Mouse (Mus musculus): ENCODE measurements around the gene Tmc8. TPM values are rescaled to one million over a fixed set of nuclear protein-coding genes. Genes with fewer than 3 reads are reported as not detected.
"Not testable (repeated sequence)": the region's sequence is repeated elsewhere in the genome, so short reads cannot be mapped to it uniquely, and the experiment has no call there.

Tmc8 gene
- total RNA-seq, 1 experiment from 2014 or later, result 1.6 TPM

DNA sequence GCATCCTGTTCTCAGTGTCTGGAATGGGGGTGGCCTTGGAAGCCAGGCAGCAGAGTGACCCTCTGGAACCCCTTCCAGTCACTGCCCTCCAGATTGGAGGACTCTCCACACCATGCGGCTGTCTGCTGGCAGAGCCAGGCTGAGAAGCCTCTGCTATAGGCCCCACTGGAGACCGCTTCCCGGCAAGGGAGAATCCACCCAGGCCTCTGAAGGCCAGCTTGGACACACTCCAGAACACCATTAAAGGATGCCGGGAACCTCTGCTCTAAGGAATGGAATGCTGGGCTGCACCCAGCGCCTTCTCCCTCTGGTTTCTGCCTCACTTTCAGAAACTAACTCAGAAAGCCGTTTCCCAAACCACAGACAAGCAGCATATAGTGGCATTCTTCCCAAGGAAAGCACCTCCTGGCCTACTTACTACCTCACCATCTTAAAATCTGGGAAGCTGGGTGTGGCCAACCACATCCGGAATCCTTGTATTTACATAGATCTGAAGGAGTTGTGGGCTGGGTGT, 40.9 kb downstream of the Tmc8 start:
- no peak for ATAC-seq (replicated peaks; ENCODE audit: low read depth, poor library complexity, severe bottlenecking)

DNA sequence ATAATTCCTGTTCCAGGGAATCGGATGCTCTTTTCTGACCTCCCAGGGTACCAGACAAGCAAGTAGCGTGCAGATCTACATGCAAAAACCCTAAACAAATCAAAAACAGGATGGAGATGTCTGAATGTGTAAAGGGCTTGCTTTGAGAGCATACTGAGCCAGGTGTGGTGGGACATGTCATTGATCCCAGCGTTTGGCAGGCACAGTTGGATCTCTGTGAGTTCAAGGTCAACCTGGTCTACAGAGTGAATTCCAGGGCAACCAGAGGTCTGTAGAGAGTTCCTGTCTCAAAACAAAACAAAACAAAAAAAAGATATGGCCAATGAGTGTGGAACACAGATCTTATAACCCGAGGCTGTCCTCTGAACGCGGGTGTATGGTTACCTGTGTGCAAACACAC, 41.5 kb downstream of the Tmc8 start:
- ATAC-seq (replicated peaks; ENCODE audit: low read depth, poor library complexity, severe bottlenecking), result no peak

- ATAC-seq (replicated peaks; ENCODE audit: low read depth, poor library complexity, severe bottlenecking), result peak; percentile 44
Measured at GRCm38 (mm10) chr11:117824060-117824969, 42.4 kb downstream of the Tmc8 start.

DNA sequence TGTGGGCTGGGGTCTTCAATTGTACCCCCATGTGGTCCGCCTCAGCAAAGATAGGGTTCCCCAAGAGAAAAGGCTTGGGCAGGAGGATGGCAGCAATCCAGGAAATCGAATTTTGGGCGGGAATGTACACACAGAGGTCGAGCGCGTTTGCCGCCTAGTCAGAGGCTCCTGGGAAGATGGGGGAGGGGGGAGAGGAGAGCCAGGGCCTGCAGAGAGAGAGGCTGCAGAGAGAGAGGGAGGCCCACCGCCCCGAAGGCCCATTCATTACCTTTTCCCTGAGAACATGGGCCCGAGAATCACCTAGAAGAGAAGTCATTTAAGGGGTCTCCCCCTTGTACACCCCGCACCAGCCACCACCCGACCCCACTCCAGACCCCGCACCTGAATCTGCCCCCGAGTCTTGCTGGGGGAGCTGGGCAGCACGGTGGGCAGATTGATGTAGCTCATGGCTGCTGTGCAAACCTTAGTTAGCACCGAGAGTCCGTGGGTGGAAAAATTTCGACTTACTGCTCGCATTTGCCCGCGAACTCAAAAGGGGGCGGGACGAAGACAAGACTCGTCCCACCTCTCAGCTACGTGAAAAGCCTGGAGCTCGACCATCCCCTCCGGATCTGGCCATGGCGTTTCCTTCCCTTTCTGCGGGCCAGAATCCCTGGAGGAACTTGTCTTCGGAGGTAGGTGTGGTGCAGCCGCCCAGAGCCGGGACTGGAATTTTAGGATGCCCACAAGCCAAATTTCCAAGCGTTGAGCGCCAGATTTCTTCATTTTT, 43.6 kb downstream of the Tmc8 start, which contains the start of the genes Afmid and Tk1:
Gene Afmid (plus strand): TSS at position 592 of the 769 bp plus-strand sequence.
Gene Tk1 (minus strand): TSS at position 760 of the 769 bp plus-strand sequence.
- peak; percentile 36 for ATAC-seq (replicated peaks; ENCODE audit: low read depth, poor library complexity, severe bottlenecking)

DNA sequence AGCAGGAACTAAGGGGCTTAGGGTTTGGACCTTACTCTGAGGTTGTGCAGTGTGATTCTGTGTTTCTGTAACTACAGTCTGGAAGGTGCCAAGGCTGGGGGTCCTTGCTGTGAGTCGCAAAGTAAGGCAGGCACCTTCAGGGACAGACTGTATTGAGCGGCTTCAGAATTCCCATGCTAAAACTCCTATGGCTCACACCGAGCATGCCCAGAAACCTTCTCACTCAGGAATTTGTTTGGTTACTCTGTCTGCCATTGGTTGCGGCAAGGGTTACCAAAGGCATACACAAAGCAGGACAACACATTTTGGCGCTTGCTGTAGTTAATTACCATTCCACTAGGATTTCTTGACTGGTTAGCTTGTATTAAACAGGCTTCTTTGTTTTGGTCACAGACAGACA, 44.3 kb downstream of the Tmc8 start:
- no peak for ATAC-seq (replicated peaks; ENCODE audit: low read depth, poor library complexity, severe bottlenecking)

GRCm38 (mm10) chr11:117826916-117827315, 45.0 kb downstream of the Tmc8 start:
- ATAC-seq (replicated peaks; ENCODE audit: low read depth, poor library complexity, severe bottlenecking), result no peak

DNA sequence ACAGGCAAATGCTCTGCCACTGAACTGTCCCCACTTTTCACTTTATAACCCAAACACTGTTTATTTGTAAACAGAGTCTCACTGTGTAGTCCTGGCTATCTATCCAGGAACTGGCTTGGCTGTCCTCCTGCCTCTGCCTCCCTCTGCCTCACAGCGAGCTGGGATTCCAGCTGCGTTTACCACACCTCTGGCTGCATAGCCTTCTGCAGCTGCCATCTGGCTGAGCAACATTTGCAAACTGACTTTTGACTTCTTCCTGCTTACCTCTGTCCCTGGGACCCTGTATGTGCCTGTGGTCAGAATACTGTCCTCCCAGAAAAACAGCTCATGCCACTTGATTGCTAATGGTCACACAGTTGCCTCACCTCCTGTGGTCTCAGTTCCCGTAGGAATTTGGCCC, 45.5 kb downstream of the Tmc8 start:
- ATAC-seq (replicated peaks; ENCODE audit: low read depth, poor library complexity, severe bottlenecking), result no peak

GRCm38 (mm10) chr11:117828149-117828887, 46.4 kb downstream of the Tmc8 start:
- no peak for ATAC-seq (replicated peaks; ENCODE audit: low read depth, poor library complexity, severe bottlenecking)

DNA sequence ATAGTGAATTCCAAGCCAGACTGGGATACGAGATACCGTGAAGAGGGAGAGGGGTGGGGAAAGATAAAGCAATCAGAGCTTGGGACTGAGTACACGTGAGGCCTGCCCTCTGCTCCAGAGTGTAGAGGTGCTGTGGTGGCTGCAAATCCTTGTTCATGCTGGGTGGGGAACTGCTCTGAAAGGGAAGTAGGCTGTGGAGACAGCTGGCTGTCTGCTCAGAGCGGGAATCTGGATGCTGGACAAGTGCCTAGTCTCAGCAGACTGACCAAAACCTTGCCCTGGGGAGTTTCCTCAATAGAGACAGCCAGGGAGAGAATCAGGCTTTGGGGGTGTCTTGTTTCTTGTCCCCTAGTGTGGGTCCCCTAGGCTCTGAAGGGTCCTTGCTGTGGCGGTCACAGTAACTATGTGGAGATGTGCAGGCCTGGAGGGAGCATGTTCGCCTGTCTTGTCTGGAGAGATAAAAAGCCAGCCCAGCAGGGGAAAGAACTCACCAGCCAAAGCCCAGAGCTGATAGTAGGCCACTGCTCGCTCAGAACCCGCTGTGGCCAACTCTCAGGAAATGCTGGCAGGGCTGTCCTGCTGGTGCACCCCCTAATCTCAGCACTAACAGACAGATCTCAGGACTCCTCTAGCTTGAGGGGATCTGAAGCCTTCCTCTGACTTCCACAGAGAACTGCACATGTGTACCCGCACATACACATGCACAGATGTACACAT, 47.2 kb downstream of the Tmc8 start:
- peak; percentile 33 for ATAC-seq (replicated peaks; ENCODE audit: low read depth, poor library complexity, severe bottlenecking)

GRCm38 (mm10) chr11:117829671-117830215, 47.9 kb downstream of the Tmc8 start:
- no peak for ATAC-seq (replicated peaks; ENCODE audit: low read depth, poor library complexity, severe bottlenecking)

DNA sequence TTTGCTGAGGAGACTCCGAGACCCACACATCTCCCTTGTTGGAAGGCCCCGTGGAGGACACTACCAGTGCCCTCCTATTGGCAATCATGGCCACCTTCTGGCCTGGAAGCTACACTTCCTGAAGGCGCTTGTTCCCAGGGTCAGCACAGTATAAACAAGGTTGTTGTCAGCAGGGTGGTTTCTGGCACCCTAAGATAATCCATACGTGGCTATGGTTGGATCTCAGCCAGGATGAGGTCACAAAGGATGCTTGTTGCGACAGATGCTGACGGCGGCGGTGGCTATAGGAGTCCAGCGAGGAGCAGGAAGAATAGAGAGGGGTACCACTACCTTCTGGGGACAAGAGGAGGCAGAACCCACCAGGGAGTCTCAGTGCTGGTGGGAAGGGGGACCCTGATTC, 48.5 kb downstream of the Tmc8 start:
- no peak for ATAC-seq (replicated peaks; ENCODE audit: low read depth, poor library complexity, severe bottlenecking)

DNA sequence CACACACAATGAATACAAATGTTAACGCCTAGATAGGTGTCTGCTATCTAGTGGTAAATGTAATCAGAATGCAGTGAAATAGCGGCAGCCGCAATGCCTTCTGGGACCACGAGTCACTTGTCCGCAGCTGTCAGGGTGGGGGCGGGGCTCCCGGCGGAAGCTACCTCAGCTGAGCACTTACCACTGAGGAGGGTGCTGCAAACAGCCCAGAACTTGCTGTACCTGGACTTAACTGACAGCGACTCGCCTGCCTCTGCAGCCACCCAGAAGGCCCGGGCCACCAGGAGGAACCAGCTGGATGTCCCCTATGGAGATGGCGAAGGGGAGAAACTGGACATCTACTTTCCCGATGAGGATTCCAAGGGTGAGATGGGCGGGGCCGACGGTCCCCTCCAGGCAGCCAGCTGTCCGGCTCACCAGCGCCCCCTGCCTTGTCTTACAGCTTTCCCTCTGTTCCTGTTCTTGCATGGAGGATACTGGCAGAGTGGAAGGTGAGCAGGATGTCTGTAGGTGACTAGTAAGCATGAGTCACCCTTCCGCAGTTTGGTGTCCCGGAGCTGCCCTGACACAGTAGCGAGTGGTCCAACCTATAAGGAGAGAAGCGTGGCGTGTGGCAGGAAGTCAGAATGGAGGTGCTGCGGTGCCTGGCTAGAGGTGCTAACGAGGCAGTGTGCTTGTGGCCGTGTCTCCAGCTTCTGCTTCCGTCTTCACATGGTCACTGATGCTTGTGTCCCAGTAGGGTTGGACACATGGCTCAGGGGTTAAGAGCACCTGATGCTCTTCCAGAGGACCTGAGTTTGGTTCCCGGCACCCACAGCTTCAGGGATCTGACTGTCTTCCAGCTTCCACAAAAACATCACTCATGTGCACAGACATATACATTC, 50.5 kb downstream of the Tmc8 start:
- peak; percentile 64 for ATAC-seq (replicated peaks; ENCODE audit: low read depth, poor library complexity, severe bottlenecking)

DNA sequence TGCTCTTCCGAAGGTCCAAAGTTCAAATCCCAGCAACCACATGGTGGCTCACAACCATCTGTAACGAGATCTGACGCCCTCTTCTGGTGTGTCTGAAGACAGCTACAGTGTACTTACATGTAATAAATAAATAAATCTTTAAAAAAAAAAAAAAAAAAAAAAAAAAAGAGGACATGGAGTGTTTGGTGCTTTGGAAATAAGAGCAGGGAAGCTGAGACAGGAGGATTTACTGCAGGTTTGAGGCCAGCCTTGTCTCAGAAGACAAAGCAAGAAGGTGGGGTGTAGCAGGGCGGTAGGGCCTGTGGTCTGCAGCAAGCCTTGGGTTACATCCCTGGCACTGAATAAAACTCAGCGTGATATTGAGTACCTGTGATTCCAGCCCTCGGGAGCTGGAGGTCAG, 51.6 kb downstream of the Tmc8 start:
- ATAC-seq (replicated peaks; ENCODE audit: low read depth, poor library complexity, severe bottlenecking), result not testable (repeated sequence)

GRCm38 (mm10) chr11:117834086-117834485, 52.2 kb downstream of the Tmc8 start:
- no peak for ATAC-seq (replicated peaks; ENCODE audit: low read depth, poor library complexity, severe bottlenecking)

GRCm38 (mm10) chr11:117836306-117836705, 54.4 kb downstream of the Tmc8 start:
- ATAC-seq (replicated peaks; ENCODE audit: low read depth, poor library complexity, severe bottlenecking), result no peak

- ATAC-seq (replicated peaks; ENCODE audit: low read depth, poor library complexity, severe bottlenecking), result peak; percentile 61
Measured at GRCm38 (mm10) chr11:117838572-117838971, 56.7 kb downstream of the Tmc8 start.

DNA sequence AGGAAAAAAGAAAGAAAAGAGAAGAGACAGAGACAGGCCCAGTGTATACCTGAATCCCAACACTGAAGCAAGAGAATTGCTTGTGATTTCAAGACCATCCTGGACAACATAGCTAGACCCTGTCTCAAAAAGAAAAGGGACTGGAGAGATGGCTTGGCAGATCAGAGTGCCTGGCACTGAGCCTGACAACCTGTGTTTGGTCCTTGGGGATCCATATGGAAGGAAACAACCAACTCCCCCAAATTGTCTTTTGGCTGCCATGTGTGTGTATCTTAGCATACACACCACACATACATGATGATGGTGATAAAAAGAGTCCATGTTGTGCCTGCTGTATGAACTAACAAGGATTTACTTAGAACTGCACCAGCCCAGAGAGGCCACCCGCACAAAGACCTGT, 57.1 kb downstream of the Tmc8 start:
- ATAC-seq (replicated peaks; ENCODE audit: low read depth, poor library complexity, severe bottlenecking), result no peak

GRCm38 (mm10) chr11:117840910-117841309, 59.0 kb downstream of the Tmc8 start:
- no peak for ATAC-seq (replicated peaks; ENCODE audit: low read depth, poor library complexity, severe bottlenecking)

Data from common myeloid progenitor, adult 5-6 weeks (primary cell).